Mouse (Mus musculus): ENCODE results near the gene Taf8.

Gene Taf8

DNA sequence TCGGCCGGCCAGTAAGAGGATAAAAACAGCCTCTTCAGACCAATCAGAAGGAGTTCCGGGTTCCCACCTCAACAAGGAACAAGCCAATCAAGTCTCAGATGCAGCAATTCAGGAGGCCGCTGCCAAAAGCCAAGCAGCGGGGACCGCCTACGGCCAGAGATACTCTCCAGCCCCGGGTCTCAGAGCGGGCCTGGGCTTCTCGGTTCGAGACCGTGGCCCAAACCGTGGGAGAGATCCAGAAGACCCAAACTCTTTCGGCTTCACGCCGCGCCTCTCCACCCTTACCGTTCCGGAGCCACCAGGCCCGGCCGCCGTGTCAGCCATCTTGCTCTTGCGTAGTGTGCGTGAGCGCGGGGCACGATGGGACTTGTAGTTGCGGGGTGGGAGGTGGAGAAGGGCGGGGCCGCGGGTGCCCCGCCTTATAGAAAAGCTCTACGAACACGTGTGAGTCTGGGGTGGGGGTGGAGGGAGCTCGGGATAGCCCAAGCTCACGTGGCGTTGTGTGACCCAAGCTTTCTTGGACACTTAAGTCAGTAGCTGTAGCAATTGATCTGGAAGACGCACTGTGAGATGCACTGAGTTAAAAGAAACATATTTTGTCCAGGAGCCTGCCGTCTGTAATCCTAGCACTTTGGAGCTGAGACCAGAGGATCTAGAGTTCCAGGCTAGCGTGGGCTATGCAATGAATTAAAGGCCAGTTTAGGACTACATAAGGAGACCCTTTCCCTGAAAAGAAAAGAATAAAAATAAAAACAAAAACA, at the start of gene Taf8:
Gene Taf8, minus strand, starts transcription at position 347 of the 761 bp plus-strand sequence.
- peak; percentile 97 for DNase-seq (ENCODE audit: low spot score)

DNA sequence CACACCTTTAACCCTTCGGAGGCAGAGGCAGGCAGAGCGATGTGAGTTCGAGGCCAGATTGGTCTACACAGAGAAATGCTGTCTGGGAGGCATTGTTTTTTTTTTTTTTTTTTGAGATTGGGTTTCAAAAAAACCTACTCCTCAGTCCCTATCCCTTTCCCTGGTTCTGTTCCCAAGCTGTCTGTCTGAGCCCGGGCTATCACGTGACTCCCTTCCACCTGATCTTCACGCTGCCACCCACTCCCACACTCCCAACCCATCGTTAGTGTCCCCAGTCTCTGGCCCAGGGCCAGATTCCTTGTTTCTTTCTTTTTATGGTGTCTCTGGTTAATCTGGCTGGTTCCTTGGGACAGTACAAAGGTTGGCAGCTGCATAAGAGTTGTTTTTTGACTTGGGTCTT, 49.0 kb upstream of the Taf8 start:
- no peak for DNase-seq (ENCODE audit: low spot score)

DNA sequence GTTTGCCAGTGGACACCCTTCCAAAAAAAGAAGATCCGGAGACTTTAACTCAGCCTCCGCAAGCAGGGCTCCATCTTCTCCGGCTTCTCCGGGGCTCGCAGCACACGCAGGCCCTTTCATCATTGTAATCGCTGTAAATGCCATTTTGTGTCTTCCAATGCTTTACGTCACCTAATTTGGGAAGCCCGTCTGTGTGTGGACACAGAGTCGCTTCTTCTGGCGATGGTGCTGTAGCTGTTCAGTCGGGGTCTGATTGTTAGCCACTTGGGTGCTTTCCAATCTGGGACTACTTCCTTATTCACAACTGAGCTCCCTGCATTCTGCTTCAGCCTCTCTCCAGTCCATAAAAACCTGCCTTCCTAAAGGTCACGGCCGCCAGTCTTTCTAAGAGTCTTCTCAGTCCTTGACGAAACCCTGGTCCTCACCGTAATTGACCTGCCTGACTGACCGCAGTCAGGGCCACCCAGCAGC, 43.8 kb upstream of the Taf8 start:
- no peak for DNase-seq (ENCODE audit: low spot score)

DNA sequence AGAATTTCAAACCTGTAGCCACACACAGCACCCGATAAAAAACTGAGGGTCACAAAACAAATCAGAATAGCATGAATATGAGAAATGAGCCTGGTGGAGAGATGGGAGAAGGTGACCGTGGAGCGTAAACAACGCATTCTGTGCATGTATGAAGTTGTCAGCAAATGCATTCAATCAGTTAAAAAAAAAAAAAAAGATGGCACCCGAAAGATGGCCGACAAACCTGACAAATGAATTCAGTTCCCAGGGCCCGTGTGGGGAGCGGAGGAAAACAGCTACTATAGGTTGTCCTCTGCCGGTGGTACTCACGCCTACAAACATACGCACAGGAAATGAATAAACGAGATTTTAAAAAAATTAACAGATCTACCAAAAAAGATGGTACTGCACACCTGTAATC, 43.1 kb upstream of the Taf8 start:
- no peak for DNase-seq (ENCODE audit: low spot score)

DNA sequence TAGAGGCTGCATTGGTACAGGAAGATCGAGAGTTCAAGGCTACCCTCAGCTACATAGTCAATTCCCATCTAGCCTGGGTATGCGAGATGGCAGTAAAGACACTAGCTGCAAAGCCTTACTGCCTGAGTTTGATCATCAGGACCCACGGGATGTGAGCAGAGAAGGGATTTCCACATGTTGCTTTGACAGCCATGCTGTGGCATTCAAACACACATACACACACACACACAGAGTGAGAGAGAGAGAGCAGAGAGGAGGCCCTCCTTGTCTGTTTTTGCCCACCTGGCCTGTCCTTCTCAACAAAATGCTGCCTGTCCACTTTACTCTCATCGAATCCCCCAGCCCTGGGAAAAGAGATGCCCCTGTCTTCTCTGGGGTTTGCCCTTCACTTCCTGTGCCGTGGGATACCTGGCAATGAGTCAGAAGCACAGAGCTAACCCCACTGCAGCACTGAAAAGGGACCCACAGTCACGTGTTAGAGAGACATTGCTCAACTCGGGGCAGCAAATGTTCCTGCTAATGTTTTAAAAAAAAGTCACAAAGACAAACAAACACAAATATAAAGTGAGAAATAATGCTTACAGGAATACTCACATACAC, 41.1 kb upstream of the Taf8 start:
- no peak for DNase-seq (ENCODE audit: low spot score)

DNA sequence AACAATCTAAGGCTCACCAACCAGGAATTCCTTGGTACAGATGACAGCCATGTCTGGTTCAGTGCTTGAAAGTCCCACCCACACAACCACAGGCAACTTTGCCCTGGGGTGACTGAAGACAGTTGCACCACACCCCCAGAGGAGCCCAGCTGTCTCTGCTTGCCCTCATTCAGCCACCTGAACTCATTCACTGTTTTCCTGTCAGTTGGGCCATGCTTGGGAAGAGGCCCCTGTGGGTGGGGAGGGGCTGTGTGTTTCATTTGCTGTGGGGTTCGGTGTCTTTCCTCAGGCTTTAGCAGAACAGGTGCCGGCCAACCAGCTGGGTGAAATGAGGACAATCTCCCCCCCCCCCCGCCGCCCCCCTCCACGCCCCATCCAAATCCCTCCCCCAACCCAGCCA, 40.0 kb upstream of the Taf8 start:
- DNase-seq (ENCODE audit: low spot score) = no peak

DNA sequence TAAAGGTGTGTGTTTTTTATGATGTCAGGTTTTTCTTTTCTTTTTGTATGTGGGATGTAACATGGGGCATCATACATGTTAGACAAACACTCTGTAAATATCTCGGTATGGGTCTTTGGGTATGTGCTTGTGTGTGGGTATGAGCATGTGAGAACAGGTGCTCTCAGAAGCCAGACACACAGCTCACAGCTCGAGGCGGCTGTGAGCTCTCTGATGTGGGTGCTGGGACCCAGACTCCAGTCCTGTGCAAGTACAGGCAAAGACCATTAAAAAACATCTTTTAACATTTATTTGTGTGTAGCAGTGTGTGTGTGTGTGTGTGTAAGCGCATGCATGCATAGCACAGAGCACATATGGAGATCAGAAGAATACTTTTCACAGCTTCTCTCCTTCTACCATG, 37.0 kb upstream of the Taf8 start:
- DNase-seq (ENCODE audit: low spot score) = no peak

DNA sequence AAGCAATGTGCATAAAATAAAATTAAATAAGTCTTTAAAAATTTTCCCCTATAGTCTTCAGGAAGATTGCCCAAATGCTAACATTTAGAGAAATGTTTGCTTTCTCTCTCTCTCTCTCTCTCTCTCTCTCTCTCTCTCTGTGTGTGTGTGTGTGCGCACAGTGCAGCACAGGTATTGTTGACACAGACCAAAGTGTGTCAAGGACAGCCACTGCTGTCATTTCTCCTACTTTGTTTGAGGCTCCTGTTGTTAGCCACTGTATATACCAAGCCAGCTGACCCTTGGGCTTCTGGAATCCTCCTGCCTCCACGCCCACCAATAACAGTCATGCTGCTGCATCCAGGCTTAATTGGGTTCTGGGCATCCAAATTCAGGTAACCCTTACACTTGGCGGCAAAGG, 36.0 kb upstream of the Taf8 start:
- DNase-seq (ENCODE audit: low spot score) = no peak

DNA sequence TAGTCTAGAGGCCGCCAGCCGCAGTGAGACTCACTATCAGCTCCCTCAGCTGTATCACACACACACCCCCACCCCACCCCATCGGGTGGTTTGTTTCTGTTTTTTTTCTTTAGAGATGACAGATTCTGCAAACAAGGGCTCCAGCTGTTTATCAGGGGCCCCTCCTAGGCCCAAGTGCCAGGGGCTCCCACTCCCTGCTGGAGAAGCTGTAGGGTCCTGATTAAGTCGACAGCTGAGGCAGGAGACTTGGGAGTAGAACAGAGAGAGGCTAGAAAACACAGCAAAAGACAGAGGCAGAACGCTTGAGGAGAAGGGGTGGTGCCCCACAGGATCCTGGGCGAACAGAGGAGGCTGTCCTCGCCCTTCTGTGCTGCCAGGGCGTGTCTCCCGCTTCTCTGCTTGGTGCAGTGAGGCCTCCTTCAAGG, 33.7 kb upstream of the Taf8 start:
- no peak for DNase-seq (ENCODE audit: low spot score)

DNA sequence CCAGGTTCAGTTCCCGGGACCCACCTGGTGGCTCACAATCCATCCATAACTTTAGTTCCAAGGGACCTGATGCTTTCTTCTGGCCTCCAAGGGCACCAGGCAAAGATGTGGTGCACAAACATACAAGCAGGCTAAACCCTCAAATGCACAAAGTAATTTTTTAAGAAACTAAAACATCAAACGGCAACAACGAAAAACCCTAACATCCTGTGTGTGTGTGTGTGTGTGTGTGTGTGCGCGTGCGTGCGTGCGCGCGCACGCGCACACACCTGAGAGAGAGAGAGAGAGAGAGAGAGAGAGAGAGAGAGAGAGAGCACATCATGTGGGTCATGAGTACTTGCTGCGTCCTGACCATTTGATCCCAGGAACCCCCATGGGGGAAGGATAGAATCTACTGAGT, 31.6 kb upstream of the Taf8 start:
- DNase-seq (ENCODE audit: low spot score) = no peak

DNA sequence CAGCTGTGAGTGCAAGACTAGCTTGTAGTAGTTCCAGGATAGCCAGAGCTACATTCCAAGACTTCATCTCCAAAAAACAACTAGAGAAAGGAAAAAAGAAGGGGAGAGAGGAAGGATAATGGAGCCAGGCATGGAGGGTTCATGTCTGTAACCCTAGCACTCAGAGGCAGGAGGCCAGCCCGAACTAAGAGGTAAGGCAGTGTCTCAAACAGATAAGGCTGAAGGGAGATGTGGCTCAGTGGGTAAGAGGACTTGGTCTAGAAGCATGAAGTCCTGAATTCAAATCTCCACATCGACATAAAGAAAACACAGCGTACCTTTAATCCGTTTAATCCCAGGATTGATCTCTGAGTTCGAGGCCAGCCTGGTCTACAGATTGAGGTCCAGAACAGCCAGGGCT, 30.3 kb upstream of the Taf8 start:
- no peak for DNase-seq (ENCODE audit: low spot score)

DNA sequence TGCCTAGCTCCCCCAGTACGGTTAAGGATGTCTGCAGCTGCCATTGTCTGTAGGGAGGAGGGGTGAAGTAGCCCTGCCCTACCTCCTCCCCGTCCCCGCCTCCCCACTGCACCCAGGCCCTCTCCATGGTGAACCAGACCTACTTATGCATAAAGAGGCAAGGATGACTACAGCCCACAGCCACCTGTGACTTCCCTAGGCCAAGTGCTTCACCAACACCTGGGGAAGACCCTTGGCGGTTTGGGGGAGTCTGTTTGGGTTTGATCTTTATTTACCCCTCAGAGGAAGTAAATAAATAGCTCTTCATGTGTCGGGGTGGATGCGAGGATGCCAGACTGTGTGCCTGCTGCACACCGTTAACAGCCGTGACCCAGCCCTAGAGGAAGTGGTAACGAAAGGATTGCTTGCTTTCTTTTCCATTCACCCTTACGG, 29.3 kb upstream of the Taf8 start:
- DNase-seq (ENCODE audit: low spot score) = no peak

DNA sequence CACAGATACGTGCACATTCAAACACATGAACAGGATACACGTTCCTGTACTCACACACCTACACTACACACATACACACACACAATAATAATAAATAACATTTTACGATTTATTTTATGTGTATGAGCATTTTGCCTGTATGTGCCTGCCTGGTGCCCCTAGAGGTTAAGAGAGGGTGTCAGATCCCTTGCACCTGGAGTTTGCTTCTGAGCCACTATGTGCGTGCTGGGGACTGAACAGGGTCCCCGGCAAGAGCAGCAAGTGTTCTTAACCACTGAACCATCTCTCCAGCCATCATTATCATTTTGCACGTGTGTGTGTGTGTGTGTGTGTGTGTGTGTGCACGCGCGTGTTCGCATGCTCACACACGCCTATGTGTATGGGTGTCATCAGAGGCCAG, 27.5 kb upstream of the Taf8 start:
- DNase-seq (ENCODE audit: low spot score) = no peak

DNA sequence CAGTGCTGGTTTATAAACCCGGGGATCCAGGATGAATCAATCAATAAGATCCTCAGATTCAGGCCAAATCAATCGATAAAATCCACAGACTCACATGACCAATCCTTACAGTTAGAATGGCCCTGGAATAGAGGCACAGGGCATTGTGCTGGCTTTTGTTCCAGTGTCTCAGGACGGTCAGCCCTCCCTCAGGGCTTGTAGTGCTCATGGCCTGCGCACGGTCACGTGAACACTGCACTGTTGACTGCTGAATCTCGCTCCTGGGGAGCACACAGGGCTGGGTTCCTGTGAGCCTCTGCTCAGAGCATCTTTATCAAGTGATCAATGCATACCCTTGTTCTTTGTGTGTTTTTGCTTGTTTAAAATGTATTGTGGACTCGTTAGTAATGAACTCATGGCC, 26.8 kb upstream of the Taf8 start:
- no peak for DNase-seq (ENCODE audit: low spot score)

DNA sequence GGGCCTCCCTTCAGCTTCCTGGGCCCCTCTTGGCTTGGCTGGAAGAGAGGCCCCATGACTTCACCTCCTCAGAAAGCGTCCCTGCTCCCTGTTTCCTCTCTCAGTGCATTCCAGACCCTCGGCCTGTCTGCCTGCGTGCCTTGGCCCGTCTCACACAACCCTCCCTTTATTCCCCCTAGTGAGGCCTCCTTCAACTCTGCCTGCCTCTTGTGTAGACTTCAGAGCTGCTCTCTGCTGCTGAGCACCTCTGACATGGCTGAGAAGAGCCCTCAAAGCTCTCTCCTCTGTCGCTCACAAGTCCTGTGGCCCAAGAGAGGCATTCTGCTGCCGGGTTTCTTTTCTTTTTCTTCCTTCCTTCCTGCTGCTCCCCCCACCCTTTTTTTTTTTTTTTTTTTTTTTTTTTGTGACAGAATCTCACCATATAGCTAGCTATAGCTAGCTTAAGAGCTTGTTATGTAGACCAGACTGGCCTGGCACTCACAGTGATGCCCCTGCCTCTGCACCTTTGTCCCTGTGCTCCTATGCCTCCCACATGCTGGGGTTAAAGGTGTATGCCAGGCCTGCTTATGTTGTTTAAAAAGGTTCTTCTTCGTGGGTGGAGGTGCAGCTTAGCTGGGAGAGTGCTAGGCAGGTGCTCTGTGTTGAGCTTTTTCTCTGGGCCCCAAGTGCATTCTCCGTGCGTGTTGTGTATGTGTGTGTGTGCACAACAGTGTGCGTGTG, 25.6 kb upstream of the Taf8 start:
- peak; percentile 63 for DNase-seq (ENCODE audit: low spot score)

DNA sequence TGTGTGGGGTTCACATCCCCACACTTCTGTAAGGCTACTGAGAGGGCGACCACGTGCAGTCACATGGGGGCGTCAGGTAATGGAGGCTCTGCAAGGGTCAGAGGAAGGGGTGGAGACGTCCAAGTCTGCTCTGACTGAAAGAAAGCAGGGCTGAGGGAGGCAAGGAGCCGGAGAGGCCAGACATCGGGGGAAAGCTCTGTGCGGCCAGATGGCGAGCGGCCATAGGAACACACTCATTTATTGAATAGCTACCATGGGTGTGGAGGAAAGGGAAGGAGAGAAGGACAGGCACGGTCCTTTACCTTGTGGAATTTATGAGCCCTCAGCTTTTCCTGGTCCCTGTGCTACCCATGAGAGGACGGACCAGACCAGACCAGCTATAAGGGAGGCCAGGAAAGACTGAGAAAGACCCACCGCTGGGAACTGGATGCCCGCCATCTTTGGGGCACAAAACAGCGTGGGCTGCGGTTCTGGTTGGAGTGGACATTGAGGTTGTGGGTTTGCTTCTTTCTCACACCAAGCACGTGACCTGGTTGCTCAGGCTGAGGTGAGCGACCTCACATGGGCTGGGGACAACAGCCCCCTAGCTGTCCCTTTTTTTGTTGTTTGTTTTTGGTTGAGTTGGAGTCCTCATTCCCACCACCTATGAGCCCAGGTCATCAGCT, 24.9 kb upstream of the Taf8 start:
- no peak for DNase-seq (ENCODE audit: low spot score)

DNA sequence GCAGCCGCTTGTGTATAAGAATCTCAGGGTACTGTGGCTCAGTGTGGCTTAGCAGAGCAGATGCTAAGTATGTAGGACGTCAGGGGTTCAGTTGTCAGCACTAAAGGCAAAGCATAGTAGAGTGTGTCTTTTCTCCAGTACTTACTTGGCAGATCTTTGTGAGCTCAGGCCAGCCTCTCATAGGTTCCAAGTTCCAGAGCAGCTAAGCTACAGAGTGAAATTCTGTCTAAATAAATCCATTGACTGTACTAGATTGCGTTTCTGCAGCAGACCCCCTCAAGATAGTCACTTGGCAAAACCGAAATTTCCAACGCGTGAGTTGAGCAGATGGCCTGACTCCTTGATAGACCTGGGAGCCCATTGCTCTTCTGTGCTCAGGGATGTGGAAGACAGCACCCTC, 22.9 kb upstream of the Taf8 start:
- DNase-seq (ENCODE audit: low spot score) = no peak

DNA sequence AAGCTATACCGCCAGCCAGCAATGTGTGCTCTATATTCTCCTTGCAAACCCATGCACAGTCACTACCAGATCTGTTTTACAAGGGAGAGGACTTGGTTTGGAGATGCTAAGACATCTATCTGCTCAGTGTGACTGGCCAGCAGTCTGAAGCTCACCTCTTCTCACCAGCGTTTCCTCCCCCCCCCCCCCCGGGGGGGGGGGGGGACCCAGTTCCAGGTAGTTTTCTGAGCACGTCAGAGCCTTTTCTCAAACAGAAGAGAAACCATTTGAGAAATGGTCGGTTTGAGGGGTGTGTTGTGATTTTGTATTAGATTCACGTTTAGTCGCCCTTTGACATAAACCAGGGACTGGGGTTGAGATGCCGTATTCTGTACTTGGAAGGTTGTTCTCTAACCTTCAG, 22.0 kb upstream of the Taf8 start:
- DNase-seq (ENCODE audit: low spot score) = no peak

DNA sequence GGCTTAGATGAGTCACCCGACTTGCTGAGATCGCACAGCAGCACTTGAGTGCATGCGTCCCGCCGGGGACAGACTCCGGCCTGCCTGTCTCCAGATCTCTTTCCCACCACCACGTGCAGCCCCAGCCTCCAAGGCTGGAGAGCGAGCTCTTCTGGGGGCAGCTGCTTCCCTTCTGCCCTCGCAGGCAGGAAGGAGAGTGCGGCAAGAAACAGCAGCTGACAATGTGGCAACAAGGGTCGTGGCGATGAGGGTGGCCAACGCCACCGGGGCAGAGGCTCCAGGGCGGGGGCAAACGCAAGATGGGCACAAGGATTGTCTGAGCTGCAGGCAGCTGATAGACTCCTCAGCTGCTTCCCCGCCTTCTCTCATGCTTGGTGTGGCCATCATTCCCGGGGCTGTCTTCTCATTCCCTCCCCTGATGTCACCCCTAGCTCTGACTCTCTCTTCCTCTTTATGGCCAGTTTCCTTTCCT, 21.2 kb upstream of the Taf8 start:
- DNase-seq (ENCODE audit: low spot score) = no peak

DNA sequence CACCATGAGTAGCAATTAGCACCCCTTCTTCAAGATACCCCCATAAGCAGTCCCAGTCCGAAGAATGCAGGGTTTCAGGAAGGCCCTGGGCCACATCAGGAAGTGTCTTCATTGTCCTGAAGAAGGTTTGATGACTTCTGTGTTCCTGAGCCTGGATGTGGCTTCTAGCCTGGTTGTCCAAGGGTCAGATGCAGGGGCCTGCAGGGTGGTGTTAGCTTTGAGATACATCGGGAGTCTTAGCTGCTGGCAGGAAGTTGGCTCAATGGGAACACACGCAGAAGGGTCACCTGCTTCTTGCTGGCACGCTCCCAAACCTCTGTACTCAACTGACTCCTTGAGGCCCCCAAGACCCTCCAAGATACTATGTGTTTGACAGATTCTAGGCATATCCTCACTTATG, 20.4 kb upstream of the Taf8 start:
- DNase-seq (ENCODE audit: low spot score) = no peak

DNA sequence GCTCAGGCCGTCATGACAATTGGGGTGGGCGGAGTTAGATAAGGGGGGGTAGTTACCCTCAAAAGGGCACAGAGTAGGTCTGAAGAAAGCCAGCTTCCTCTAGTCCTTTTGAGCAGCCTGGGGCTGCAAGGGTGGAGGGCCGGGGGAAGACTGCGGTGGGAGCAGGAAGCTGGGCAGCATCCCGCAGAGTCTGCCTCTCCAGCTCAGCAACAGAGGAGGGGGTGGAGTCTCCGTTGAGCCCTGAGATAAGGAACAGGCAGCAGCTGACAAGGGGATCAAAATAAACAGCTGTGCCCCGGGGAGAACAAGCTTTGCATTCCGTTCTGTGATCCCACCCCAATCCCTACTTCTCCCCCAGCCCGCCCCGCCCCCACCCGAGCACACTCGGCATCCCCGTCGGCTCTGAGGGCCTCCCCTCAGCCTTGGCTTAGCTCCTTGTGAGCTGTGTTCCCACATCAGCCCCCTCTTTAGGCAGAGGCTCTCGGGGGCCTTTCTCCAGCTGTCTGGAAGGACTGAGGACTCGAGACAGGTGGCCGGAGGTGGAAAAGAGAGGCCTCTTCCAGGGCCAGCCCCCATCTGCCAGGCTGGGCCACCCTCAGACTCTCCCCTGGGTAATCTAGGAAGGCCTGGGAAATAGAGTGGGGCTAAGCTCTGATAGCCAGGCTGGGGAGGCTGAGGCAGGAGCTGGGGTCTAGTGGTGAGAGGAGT, 19.6 kb upstream of the Taf8 start:
- DNase-seq (ENCODE audit: low spot score) = peak; percentile 88

DNA sequence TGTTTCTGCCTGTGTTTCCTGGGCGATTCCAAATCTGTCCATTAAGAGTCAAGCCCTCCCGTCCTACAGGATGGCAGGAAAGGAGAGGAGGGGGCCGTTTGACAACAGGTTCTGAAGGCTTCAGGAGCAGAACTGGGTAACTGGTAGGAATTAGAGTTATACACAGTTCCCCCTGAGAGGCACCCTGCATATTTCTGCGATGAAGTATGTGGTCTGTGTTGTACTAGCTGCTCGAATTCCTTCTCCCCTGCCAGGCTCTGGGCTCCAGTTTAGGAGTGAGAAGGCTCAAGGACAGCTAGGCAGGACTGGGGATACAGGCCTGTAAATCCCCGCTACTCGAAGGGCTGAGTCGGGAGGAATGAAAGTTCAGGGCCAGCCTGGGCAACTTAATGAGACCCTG, 16.1 kb upstream of the Taf8 start:
- DNase-seq (ENCODE audit: low spot score) = peak; percentile 53
